8 mouse cellular contexts compared by ENCODE assay signal in genomic region chr6:87334361-87335090, GRCm38 (mm10). TPM values are rescaled to one million over a fixed set of nuclear protein-coding genes. Genes with fewer than 3 reads are reported as not detected.
DNase-seq lines count a peak whose midpoint lies in the region; ATAC-seq and TF ChIP-seq lines count a peak whose summit lies in the region.

No protein-coding gene starts in this region.

- peaks cover 36% of the 10 kb centered on the region for H3K27me3 ChIP-seq in E14TG2a.4 (ENCODE audit: insufficient read depth, low read length)
- peaks cover 4% of the 10 kb centered on the region; the same call in 1 of the 2 replicates for H3K27me3 ChIP-seq in intestine, embryonic 16.5 days (replicated peaks; ENCODE audit: control insufficient read depth, insufficient read depth, low read length)

- 26% methylated on average over 11 of the region's 11 CpGs for WGBS in intestine, embryonic 16.5 days

- peak; percentile 78 for DNase-seq in brain, adult 2 months (ENCODE audit: low read depth, low spot score)
- DNase-seq in frontal cortex, postnatal 36 days (ENCODE audit: low spot score in 2 of 2), result peak; percentile 54 to 67
- peak; percentile 27 to 56 for DNase-seq in lung, adult 18-20 months
- peak; percentile 20 for DNase-seq in retina, postnatal 1 day
- no peak for DNase-seq in spleen, postnatal 10 days (ENCODE audit: low spot score in 2 of 2)
- no peak for DNase-seq in thymus, postnatal 36 days

- no peak for ATAC-seq in intestine, embryonic 16.5 days

- H3K4me1 ChIP-seq in E14TG2a.4 (replicated peaks; ENCODE audit: low read depth, low read length), result peaks cover 9% of the 10 kb centered on the region
- H3K4me1 ChIP-seq in intestine, embryonic 16.5 days (ENCODE audit: control insufficient read depth, insufficient read depth, low read length), result 0 out of 2 replicates have a peak, but pooled peaks cover 2% of the 10 kb centered on the region

- H3K4me2 ChIP-seq in intestine, embryonic 16.5 days (ENCODE audit: low read depth, low read length), result peak overlapping the region; percentile 87

- peak overlapping the region; percentile 83 for H3K4me3 ChIP-seq in E14TG2a.4 (replicated peaks; ENCODE audit: low read length)
- H3K4me3 ChIP-seq in intestine, embryonic 16.5 days (ENCODE audit: low read length), result peak overlapping the region; percentile 75

- peak overlapping the region; percentile 84 for H3K9ac ChIP-seq in intestine, embryonic 16.5 days (ENCODE audit: low read depth, low read length)

- H3K27ac ChIP-seq in intestine, embryonic 16.5 days (ENCODE audit: low read length), result peak overlapping the region; percentile 94

- no peak for TF ChIP-seq CTCF in E14TG2a.4 (conservative IDR thresholded peaks at IDR 0.05; ENCODE audit: low read length)

- no peaks in the 10 kb centered on the region for H3K9me3 ChIP-seq in E14TG2a.4 (ENCODE audit: low read length)
- H3K9me3 ChIP-seq in intestine, embryonic 16.5 days (ENCODE audit: control insufficient read depth, low read length), result no peaks in the 10 kb centered on the region

- no peaks in the 10 kb centered on the region for H3K36me3 ChIP-seq in E14TG2a.4 (ENCODE audit: insufficient read depth, low read length)
- H3K36me3 ChIP-seq in intestine, embryonic 16.5 days (ENCODE audit: control insufficient read depth, insufficient read depth, low read length), result no peaks in the 10 kb centered on the region

RNA-seq across cellular contexts. Expression of gene Antxr1, which starts 1.1 kb away (rescaled TPM):
- 3.9 and 4.1 TPM in 2 replicates for polyA plus RNA-seq in intestine, embryonic 16.5 days (2015; fragmentation: Nextera tagmentation; extraction: Ambion mirVana)

RNA-seq across cellular contexts. Expression of gene Gkn1, which starts 16.2 kb away (rescaled TPM):
- polyA plus RNA-seq in intestine, embryonic 16.5 days (2015; fragmentation: Nextera tagmentation; extraction: Ambion mirVana), result not detected in 2 replicates

RNA-seq across cellular contexts. Expression of gene Gkn2, which starts 38.6 kb away (rescaled TPM):
- not detected in 2 replicates for polyA plus RNA-seq in intestine, embryonic 16.5 days (2015; fragmentation: Nextera tagmentation; extraction: Ambion mirVana)

RNA-seq across cellular contexts. Expression of gene Gkn3, which starts 54.2 kb away (rescaled TPM):
- 0.21 and 0.38 TPM in 2 replicates for polyA plus RNA-seq in intestine, embryonic 16.5 days (2015; fragmentation: Nextera tagmentation; extraction: Ambion mirVana)

Comparison
In these comparisons a context has a peak if more than half of its experiments do, and no peak if none do; other contexts are left out.
1. DNase-seq: peak in brain, adult 2 months (single experiment), frontal cortex, postnatal 36 days (2 of 2), lung, adult 18-20 months (2 of 2) and retina, postnatal 1 day (single experiment); none in spleen, postnatal 10 days (0 of 2) and thymus, postnatal 36 days (0 of 2).